Comparison of ENCODE assay signal across 25 mouse cellular contexts in genomic region chr17:11780005-11780404, GRCm38 (mm10).
DNase-seq lines count a peak whose midpoint lies in the region; ATAC-seq and TF ChIP-seq lines count a peak whose summit lies in the region.
"Had no signal": no experiment of that assay in that cellular context is flagged by ENCODE, and none has a peak within 500 bp of the region (broad histone marks: within the 10 kb centered on the region; RNA-seq: fewer than 3 reads in every experiment).

No protein-coding gene starts in this region.

- peak; percentile 42; the same call in 1 of the 2 replicates for ATAC-seq in forebrain, postnatal 0 days
- ATAC-seq in megakaryocyte-erythroid progenitor cell, adult 5-6 weeks (replicated peaks; ENCODE audit: low FRiP score, low TSS enrichment, poor library complexity, severe bottlenecking), result no peak
- ATAC-seq: forebrain, embryonic 13.5 days; inflammation-experienced regulatory T-cells, adult 6 months; liver, postnatal 0 days; lung, postnatal 0 days had no signal

- H3K36me3 ChIP-seq in forebrain, postnatal 0 days (ENCODE audit: insufficient read depth), result no peaks in the 10 kb centered on the region
- no peaks in the 10 kb centered on the region for H3K36me3 ChIP-seq in forebrain, embryonic 10.5 days (replicated peaks)
- H3K36me3 ChIP-seq: embryonic facial prominence, embryonic 13.5 days; hindbrain, embryonic 12.5 days; midbrain, embryonic 12.5 days; stomach, embryonic 15.5 days had no signal

- no peak overlapping the region for H3K4me3 ChIP-seq in forebrain, postnatal 0 days (ENCODE audit: low read depth, low read length)
- H3K4me3 ChIP-seq in forebrain, embryonic 10.5 days, result no peak overlapping the region
- H3K4me3 ChIP-seq: embryonic facial prominence, embryonic 13.5 days; erythroblast, embryonic 14.5 days; forebrain, embryonic 13.5 days; gastrocnemius, adult 2 months; hindbrain, embryonic 12.5 days; midbrain, embryonic 12.5 days; stomach, embryonic 15.5 days had no signal

- H3K27ac ChIP-seq in forebrain, postnatal 0 days (ENCODE audit: low read depth, low read length), result no peak overlapping the region
- H3K27ac ChIP-seq in forebrain, embryonic 10.5 days, result no peak overlapping the region
- H3K27ac ChIP-seq: embryonic facial prominence, embryonic 13.5 days; forebrain, embryonic 13.5 days; gastrocnemius, adult 2 months; hindbrain, embryonic 12.5 days; macrophage; midbrain, embryonic 12.5 days; stomach, embryonic 15.5 days had no signal

- no peak for TF ChIP-seq POLR2A in brain, embryonic 14.5 days (IDR thresholded peaks at IDR 0.05; ENCODE audit: borderline replicate concordance, extremely low read depth, insufficient read depth, insufficient read length, poor library complexity, severe bottlenecking)

- no peaks in the 10 kb centered on the region for H3K27me3 ChIP-seq in forebrain, postnatal 0 days (ENCODE audit: insufficient read depth, low read length)
- no peaks in the 10 kb centered on the region for H3K27me3 ChIP-seq in forebrain, embryonic 10.5 days (ENCODE audit: poor library complexity, severe bottlenecking)
- H3K27me3 ChIP-seq: embryonic facial prominence, embryonic 13.5 days; forebrain, embryonic 13.5 days; hindbrain, embryonic 12.5 days; midbrain, embryonic 12.5 days; stomach, embryonic 15.5 days had no signal

- H3K4me1 ChIP-seq in forebrain, postnatal 0 days (ENCODE audit: insufficient read depth), result no peaks in the 10 kb centered on the region
- peaks cover 5% of the 10 kb centered on the region for H3K4me1 ChIP-seq in forebrain, embryonic 10.5 days
- H3K4me1 ChIP-seq: embryonic facial prominence, embryonic 13.5 days; forebrain, embryonic 13.5 days; midbrain, embryonic 12.5 days; stomach, embryonic 15.5 days had no signal

- H3K9me3 ChIP-seq in forebrain, postnatal 0 days (ENCODE audit: low read length), result no peaks in the 10 kb centered on the region
- no peaks in the 10 kb centered on the region for H3K9me3 ChIP-seq in forebrain, embryonic 10.5 days
- H3K9me3 ChIP-seq: embryonic facial prominence, embryonic 13.5 days; forebrain, embryonic 13.5 days; hindbrain, embryonic 12.5 days; midbrain, embryonic 12.5 days; stomach, embryonic 15.5 days had no signal

- DNase-seq in forebrain, postnatal 0 days, result no peak
- no peak for DNase-seq in forebrain, embryonic 10.5 days (ENCODE audit: extremely low spot score, low spot score)
- DNase-seq in left cerebral cortex, postnatal 4 days, result peak; percentile 13
- DNase-seq in left cerebral cortex, adult 11 months (ENCODE audit: low spot score), result no peak
- DNase-seq in brain, embryonic 14.5 days (ENCODE audit: low read depth), result peak; percentile 31
- peak; percentile 23 to 51 for DNase-seq in cerebellum, postnatal 25 days
- DNase-seq in adrenal gland, adult 18-20 months (ENCODE audit: low spot score in 2 of 2), result no peak
- DNase-seq: adrenal gland, adult 2 months; embryo, embryonic 11 days; gastrocnemius, adult 2 months; kidney, adult 8-10 months; layer of hippocampus, adult 9-11 months; liver, postnatal 0 days; right cerebral cortex, postnatal 4 days; thymus, adult 18-20 months had no signal

- no peak overlapping the region for H3K9ac ChIP-seq in forebrain, postnatal 0 days
- H3K9ac ChIP-seq: embryonic facial prominence, embryonic 13.5 days; forebrain, embryonic 13.5 days; hindbrain, embryonic 12.5 days; liver, postnatal 0 days; midbrain, embryonic 12.5 days; stomach, embryonic 15.5 days had no signal

- 63% methylated on average over 2 of the region's 2 CpGs for WGBS in forebrain, postnatal 0 days
- WGBS in forebrain, embryonic 10.5 days, result 66% methylated on average over 2 of the region's 2 CpGs

- H3K4me2 ChIP-seq in forebrain, postnatal 0 days (ENCODE audit: low read depth), result no peak overlapping the region
- H3K4me2 ChIP-seq: embryonic facial prominence, embryonic 13.5 days; forebrain, embryonic 13.5 days; hindbrain, embryonic 12.5 days; midbrain, embryonic 12.5 days; stomach, embryonic 15.5 days had no signal

- peak; percentile 35 for TF ChIP-seq CTCF in forebrain, postnatal 0 days (IDR thresholded peaks at IDR 0.05; ENCODE audit: low read depth)
- no peak for TF ChIP-seq CTCF in brain, embryonic 14.5 days (IDR thresholded peaks at IDR 0.05; ENCODE audit: borderline replicate concordance, extremely low read depth, insufficient read depth, insufficient read length)

- intact Hi-C loops in left cerebral cortex, postnatal 4 days (cut with DNase I), result no loop called here

Comparison
In these comparisons a context has a peak if more than half of its experiments do, and no peak if none do; other contexts are left out.
1. DNase-seq: peak in left cerebral cortex, postnatal 4 days (single experiment), brain, embryonic 14.5 days (single experiment) and cerebellum, postnatal 25 days (2 of 2); none in forebrain, postnatal 0 days (single experiment), forebrain, embryonic 10.5 days (single experiment), left cerebral cortex, adult 11 months (single experiment) and adrenal gland, adult 18-20 months (0 of 2).